Mouse (Mus musculus) kidney, adult 8-10 months (tissue): ENCODE measurements around the gene Aff1.

Source experiments
- DNase-seq, 2 experiments: peaks; one replicate each; pipeline ENCODE4 v3.0.0; 2022

Aff1 gene

DNA sequence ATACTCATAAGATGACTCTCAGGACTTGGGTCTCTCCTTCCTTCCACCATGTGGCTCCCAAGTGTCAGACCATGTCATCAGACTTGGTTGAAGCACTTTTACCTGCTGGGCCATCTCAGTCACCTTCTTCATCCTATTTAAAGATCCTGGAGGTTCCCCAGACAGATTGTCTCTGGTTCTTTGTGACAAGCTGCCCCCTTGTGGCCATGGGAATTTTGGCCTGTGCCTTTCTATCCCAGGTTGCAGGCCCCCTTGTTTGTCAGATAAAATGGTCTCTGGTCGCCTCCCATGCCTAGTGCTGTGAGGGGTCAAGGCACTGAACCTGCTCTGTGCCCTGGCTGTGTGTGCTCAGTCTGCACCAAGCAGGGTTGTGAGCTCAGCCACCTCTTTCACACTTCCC is 151.8 kb downstream of the Aff1 start:
- peak in 1 of 2 experiments; percentile 64 for DNase-seq

DNA sequence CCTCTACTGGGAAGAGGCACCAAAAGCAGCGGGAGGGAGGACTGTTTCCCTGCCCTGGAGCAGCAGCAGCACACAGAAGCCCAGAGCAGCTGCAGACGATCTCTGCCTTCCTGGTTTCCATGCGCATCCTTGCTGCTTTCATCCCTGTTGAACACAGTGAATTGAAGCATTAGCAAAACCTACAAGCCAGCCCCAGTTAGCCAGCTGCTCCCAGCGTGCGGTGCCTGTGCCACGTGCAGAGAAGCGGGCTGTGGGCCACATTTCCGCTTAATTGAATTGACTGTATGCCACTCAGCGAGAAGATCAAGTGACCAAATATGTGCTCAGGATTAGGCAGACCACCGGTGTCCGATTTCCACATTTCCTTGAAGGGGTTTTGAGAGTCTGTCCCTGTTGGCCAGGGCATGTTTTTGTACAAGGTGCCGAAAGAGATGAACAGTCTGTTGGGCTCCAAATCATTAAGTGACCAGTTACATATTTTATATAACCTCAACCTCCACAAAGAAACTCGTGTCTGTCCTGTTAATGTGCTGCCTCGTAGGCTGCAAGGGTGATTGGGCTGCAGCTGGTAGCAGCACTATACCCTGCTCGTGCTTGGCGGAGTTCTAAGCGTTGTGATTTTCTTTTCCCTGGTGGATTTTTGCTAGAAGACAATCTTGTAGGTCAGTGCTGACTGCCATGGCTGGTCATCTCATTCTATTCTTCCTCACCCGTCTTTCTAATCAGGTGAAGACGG is 153.4 kb downstream of the Aff1 start:
- no peak for DNase-seq

DNA sequence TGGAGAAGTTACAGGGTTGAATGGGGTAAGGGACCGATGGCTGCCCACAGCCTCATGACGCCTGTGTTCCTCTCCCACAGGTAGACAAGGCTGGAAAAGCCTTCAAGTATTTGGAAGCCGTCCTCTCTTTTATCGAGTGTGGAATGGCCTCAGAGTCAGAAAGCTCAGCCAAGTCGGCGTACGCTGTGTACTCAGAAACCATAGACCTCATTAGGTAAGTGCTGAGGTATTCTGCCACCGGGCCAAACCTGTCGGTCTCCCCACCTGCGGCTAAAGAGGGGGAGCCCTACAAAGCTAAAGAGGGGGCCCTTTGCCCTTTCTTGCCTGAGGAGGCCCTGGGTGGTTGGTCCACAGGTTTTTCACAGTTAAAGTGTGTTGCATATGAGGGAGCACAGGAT is 154.0 kb downstream of the Aff1 start:
- no peak for DNase-seq

DNA sequence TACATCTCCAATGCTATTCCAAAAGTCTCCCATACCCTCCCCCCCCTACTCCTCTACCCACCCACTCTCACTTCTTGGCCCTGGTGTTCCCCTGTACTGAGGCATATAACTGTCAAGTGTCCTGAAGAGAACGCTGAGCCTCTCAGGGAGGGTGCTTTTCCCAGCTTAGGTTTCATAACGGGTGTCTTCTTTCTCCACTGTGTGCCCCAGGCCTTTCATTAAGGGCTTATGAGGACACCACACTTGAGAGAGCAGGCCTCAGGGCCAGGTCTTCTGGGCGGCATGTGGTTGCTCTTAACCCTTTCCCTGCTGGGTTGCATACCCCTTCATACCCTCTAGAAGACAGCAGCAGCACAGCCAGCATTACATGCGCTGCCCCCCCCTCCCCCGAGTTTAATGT is 154.4 kb downstream of the Aff1 start:
- DNase-seq = peak in 1 of 2 experiments; percentile 45

DNA sequence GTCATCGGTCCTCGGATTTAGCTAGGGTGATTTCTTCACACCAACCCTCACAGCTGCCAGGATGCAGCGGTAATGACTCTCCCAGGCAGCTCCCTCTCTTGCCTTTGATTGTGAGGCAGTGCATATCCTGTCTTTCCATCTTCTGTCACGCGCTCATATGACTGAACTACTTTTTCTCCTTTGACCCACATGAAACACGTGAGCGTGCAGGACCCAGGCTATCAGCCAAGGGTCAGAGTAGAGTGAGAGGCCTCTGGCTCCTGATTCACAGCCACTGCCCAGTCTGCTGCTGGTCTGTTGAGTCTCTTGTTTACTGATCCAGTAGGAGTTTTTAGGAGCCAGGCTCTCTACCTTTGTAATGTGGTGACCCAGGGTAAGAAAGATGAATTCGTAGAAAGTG is 156.4 kb downstream of the Aff1 start:
- DNase-seq = peak; percentile 84 to 90

DNA sequence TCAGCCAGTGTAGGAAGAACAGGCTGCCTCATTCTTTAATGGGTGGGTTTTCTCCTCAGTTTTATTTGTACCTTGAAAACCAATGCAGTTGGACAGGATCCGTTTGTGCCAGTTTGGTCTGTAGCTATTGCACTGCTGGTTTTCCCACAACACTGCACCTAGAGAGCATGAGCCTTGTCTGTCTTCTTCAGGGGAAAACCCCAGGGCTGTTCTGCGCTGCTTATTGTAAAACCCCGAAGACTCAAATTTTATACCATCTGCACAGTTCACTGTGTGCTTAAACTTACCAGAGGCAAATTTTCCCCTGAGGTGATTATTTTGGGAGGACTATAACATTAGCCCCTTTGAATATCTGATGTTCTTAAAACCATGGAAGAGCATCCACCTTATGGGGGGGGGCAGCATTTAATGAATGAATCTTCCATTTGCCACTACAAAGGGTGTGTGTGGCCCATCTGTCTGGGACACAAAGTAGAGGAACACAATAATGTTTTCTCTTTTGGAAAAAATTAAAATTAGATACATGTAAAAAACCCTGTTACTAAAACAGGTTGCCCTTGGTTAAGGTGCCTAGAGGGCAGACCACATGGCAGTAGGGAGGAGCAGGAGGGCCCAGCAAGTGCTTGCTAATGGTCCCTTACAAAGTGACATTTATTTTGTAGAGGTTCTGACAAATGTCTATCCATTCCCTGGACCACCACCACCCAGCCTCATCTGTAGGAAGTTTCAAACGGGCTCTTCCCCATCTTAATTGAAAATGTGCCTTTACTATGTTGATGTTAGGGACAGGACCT is 160.8 kb downstream of the Aff1 start:
- no peak for DNase-seq

DNA sequence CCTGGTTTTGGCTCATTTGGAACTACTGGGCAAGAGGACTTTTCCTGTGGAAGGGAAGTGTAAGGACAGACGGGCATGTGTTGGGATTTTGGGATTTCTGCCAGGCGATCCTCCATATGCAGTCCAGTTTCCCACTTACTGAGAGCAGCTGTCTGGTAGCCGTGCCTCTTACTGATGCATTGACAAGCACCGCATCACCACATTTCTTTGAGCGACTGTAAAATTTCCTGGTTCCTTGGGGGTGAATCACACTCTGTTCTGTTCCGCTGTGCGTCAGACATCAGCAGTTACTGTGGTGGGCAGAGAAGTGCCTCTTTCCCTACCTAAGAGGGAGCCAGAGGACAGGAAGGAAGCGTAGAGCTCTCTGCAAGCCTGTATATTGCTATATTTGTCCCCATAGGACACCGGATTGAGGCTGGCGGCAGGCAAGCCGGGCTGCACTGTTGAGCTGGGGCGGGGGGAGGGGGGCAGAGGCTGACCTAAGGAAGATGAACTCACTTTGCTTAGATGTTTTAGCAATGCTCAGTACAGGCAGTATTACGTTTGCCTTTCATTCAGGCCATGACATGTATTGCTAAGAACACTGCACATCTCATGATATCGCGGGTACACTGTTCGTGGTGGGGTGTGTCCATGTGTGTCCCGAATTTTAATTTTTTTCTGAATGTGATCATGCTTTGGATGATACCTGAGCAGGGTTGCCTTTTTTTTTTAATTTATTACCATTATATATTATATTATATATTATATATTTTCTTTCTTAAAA is 162.1 kb downstream of the Aff1 start:
- DNase-seq = no peak

DNA sequence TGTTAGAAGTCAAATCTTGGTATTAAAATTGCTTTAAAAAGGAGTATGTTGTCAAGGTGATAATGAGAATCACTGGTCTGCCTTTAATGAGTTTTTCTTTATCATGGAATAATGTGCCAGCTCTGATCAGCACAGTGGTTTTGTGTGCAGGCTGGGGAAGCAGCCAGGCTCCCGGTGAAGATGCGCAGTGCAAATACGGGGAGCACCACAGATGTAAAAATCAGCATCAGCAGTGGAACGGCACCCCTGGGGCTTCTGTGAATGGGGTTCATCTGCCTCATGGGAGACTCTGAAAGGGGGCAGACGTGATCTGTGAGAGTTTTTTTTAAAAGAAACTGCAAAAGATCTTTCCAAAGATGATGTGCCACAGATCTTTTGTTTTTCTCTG is 162.6 kb downstream of the Aff1 start:
- no peak for DNase-seq

DNA sequence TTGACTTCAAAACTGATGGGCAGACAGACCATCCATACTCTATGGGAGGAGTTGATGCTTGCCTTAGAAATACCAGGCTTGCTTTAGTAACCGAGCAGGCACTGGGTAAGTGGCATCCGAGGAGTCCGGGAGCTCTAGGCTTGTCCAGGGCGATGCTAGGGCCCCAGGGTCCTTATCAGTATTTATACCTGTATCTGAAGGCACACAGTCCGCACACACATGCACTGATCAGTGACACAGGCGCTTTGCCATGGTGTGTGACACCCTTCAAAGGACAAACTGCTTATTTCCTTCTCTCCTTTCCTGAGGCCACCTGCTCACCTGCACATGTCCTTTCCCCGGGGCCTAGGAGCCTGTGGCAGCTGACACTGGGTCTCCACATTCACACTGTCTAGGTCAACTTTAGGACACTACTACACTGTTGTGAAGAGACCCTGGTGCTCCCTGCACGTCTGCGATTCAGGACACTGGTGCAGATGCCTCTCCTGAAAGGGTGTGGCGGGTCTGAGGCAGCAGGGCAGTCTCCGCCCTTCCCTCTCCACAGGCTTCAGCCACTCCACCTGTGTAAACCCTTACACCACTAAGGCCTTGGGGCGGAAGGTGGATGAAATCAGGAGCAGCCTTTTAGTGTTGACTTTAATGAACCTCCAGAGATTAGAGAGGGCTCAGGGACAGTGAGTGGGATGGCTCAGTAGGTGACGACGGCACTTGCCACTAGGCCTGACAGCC is 163.5 kb downstream of the Aff1 start:
- no peak for DNase-seq

DNA sequence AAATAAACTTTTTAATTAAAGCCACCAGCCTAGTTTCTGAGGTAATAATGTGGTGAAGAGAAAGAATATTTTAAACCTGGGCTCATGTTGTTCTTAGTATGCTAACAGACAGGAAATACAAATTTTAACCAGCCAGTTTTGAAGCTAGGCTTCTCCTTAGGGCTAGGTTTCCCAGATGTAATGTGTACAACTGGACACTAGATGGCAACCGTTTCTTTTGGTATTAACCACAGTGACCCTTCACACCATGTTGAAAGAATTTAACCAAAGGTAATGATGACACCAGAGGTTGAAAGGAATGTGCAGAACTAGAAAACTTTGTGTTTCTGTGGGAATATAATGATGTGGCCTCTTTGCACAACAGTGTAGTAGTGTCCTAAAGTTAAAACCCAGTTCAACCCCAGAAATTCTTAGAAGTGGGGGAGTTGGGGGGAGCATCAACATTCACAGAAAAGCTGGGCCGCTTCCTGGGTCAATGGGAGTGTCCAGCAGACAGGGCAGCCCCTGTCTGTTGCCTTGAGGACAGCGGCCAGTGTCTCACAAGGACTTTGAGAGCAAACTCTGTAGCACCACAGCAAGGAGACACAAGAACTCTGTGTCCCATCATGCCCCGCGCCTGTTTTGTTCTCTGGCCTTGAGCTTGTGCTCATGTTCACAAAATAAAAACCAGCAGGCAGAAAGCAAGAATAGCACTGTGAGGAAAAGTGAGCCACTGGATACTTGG is 164.3 kb downstream of the Aff1 start:
- peak; percentile 47 to 48 for DNase-seq

DNA sequence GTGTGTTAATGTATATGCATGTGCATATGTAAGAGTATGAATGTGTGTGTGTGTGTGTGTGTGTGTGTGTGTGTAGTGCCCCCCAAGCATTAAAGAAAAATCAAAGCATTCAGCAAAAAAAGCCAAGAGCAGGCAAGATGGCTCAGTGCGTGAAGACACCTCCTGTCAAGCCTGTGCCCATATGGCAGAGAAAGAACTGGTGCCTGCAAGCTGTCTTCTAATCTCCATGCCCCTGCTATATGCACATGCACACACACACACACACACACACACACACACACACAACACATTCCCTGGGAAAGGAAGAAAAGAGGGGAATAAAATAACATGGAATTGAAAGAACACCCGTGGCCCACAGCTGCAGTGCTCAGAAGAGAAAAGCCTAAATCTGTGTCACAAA is 165.0 kb downstream of the Aff1 start:
- DNase-seq = no peak

DNA sequence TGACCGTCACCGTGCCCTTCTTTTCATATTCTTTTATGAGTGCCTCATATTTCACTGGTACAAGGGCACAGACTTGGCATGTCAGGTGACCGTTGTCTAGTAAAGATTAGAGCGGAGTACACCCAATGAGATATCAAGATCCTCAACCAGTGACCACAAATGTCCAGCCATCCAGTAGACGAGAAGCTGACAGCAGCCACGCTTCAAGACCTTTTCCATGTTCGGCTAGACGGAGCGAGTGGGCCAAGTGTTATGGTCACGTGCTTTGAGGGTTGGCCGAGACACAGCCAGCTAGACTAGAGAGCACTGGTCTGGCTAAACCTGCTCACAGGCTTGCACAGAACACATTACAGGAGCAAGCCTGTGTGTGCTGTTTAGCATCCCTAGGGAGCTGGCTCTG is 168.4 kb downstream of the Aff1 start:
- DNase-seq = no peak

DNA sequence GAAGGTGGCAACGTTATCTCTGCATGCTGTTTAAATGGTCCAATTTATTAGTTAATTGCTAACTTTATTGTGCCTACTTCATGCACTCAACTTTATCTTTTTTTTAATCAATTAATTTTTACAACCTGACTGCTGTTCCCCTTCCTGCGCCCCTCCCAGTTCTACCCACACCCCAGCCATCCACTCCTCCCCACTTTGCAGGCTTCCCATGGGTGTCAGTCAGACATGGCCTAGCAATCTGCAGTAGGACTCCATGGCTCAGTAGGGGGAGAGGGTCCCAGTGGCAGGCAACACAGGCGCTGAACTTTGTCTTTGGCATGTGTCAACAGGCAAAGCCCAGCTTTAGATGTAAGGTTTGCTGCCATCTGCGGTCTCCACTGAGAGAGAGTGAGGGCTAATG is 171.6 kb downstream of the Aff1 start:
- no peak for DNase-seq

DNA sequence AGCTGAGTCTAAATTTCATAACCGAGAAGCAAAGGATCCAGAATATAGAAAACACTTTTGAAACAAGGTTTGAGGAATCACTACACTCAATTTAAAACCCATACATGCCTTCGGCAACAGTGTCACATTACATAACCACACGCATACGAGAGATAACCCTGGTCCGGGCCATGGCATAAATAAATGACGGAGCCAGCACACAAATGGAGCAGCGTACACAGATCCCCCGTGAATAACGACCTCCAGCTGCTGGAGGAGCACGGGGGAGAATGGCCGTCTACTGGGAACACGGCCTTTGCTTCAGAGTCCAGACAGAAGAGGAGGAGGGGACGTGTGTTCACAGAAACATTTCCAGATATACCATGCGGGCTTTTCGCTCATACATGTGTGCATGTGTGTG is 197.6 kb downstream of the Aff1 start:
- no peak for DNase-seq

DNA sequence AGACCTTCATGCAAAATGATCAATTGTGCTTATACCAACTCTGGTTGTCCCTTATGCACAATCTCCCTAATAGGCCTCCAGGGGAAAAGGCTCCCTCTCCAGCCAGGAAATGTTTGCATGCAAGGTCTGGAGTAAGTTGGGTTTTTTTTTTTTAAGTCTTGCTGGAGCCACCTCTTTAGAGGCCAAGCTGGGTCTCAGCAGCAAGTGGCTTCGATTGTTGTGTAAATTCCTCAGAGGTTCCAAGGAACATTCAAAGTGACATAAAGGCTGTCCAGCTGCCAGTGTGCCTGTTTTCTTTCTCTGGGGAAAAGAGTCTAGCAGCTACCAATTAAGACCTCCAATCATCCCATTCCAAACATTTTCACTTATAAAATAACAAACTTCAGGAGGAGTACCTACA is 206.1 kb downstream of the Aff1 start:
- DNase-seq = no peak
